Mouse (Mus musculus) kidney, adult 10 weeks (tissue): Measurements from ENCODE around the gene Pold3. TPM values are rescaled to one million over a fixed set of nuclear protein-coding genes. Genes with fewer than 3 reads are reported as not detected.

Experiments used
- polyA plus RNA-seq: library from polyadenylated mRNA; stranded (reverse); fragments of 350-450 nt; fragmentation: Illumina TruSeq; extraction: RNeasy Lipid Tissue Mini Kit (QIAGEN cat#74804); gene quantifications from one replicate; pipeline ENCODE4 v1.2.3, GENCODE M21; 2014; ENCODE audit warnings: low read depth, low replicate concordance

The Pold3 gene
- 15.8 TPM for polyA plus RNA-seq

GRCm38 (mm10) chr7:100121376-100121789 lies at the start of gene Pold3:
Gene Pold3 (minus strand): TSS chr7:100121565.

GRCm38 (mm10) chr7:100159105-100159841 lies 37.9 kb upstream of the Pold3 start, which contains the start of gene Lipt2:
Gene Lipt2 (plus strand): TSS chr7:100159277.

Other genes with a start within 250 kb of the Pold3 start
- 9.4 TPM for gene Rnf169, start 141.1 kb downstream of the Pold3 start, polyA plus RNA-seq
- not detected for gene Chrdl2, start 115.4 kb downstream of the Pold3 start, polyA plus RNA-seq
- 6.1 TPM for gene Lipt2, start 37.7 kb upstream of the Pold3 start, polyA plus RNA-seq
- gene Kcne3, start 54.9 kb upstream of the Pold3 start, polyA plus RNA-seq, result 1.8 TPM
- 5.5 TPM for gene Pgm2l1, start 105.8 kb upstream of the Pold3 start, polyA plus RNA-seq
- not detected for gene P4ha3, start 164.0 kb upstream of the Pold3 start, polyA plus RNA-seq